Mouse (Mus musculus) heart, adult 2 months (tissue): ENCODE data around the gene Krtap24-1.

Experiments used
- CTCF ChIP-seq: fragments of 200-600 bp; IDR thresholded peaks from 2 replicates; pipeline ENCODE4 v1.8.1; 2022; ENCODE audit warnings: antibody characterized with exemption, mild to moderate bottlenecking, moderate library complexity
- EP300 ChIP-seq: fragments of 200-500 bp; IDR thresholded peaks from 2 replicates; pipeline ENCODE4 v1.6.1; 2011; ENCODE audit warnings: low read depth, low read length, control low read depth; ENCODE audit not compliant: insufficient read depth
- POLR2A ChIP-seq: fragments of 200-500 bp; IDR thresholded peaks from 2 replicates; pipeline ENCODE4 v1.6.1; 2011; ENCODE audit warnings: mild to moderate bottlenecking, low read depth, low read length, control low read depth; ENCODE audit not compliant: insufficient read depth

DNA sequence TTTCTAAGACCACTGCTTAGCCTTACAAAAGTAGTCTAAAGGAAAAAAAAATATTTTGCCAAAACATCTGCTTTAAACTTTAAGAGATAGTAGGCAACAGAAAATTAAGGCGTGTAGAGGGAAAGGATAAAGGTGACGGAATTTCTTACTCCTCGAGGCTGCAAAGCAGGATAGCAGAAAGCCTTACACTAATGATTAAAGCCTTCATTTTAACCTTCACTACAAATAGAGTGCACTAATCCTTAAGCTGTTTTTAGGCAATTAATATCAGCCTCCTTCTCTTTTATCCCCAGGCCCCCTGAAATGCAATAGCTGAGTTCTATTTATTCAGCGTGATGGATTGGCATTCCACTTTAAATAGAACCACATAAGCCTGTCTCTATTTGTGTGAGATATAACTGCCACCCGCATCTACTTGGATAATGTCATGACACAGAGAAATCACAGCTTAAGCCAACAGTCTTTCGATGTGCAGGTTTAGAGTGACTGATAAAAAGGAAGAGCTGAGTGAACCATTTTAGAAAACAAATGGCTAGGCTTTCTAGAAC lies 50.4 kb downstream of the Krtap24-1 start:
- no peak for TF ChIP-seq CTCF
- no peak for TF ChIP-seq POLR2A
- TF ChIP-seq EP300 = no peak
